Mouse (Mus musculus): Measurements from ENCODE around the gene Obscn. TPM values are rescaled to one million over a fixed set of nuclear protein-coding genes. Genes with fewer than 3 reads are reported as not detected.

The Obscn gene
- total RNA-seq, 2 experiments from 2014 or later, result not detected

DNA sequence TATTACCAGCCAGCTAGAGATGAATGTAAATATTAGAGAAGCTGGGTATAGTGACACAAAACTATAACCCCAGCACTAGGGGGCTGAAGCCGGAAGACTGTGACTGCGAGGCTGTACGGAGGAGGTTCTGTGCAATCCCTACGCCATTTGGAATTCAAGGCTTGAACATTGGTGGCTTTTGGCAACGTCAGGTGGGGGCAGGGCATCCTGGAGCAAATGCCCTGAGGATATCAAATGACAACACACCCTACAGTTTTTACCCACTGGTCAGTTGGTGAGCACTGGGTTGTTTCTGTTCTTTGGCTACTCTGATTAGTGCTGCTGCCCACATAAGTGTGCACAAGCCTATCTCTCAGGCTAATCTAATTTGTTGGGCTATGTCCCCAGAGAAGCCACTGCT, 6.8 kb upstream of the Obscn start:
- ATAC-seq (ENCODE audit: poor library complexity, severe bottlenecking), result no peak

DNA sequence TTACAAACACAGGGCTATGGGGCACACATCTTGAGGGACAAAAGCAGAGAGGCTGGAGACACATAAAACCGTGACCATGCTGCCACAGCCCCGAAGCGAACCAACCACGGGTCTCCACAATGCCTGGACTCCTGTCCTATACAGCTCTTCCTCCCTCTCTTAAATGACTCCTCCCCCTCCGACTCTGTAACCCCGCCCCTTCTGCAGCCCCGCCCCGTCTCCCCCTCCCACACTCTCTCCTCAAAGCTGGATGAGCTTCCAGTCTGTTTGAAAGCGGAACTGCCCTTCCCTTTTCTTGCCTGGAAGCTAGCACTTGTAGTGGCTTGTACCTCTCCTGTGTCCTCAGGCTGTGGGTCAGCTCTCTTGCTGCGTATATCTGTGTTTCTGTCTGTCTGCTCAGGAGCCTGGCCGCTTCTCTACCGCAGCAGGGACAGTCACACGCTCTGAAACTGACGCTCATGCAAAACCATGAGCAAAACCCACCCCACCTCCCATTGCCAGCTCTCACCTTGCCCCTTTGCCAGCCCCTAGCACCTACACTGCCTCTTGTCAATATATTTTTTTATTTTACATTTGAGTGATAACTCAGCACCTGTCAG, 5.7 kb upstream of the Obscn start:
- peak; percentile 40 for ATAC-seq (ENCODE audit: poor library complexity, severe bottlenecking)

DNA sequence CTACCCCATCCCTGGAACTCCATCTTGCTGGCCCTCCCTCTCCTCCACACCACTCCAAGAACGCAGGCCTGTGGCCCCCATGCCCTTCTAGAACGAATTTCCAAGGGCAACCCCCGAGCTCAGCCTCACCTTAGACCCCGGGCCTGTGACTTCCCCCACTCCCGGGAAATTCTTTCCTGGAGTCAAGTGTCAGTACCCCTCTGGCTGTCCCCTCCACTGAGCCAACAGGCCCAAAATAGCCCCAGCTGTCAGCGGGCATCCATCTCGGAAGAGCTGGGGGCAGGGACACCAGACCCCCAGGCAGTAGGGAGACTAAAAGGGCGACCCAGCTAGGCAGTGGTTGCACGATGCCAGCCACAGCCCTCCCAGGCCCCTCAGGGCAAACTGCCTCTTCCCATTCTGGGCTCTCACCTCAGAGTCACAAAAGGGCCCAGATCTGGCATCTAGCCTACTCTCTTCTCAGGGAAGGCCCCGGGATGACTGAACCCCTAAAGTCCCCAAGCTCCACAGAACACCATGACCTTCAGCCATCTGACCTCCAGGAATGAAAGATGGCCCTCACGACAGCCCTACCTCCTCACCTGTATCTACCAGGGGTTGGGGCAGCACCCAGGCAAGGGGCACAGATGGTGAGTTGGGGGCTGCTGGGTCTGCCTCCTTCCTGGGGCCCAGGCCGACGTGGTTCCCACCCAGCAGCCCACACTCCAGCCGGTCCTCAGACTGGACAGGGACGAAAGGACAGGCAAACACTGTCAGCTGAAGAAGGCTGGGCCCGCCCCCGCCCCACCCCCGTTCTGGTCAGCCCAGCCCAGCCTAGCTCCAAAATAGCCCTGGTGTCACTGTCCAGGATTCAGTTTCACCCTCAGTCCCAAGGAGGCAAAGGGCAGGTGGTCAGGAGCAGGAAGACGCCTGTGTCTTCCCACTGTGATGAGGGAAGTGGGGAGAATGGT, 2.6 kb upstream of the Obscn start:
- ATAC-seq (ENCODE audit: poor library complexity, severe bottlenecking), result no peak

DNA sequence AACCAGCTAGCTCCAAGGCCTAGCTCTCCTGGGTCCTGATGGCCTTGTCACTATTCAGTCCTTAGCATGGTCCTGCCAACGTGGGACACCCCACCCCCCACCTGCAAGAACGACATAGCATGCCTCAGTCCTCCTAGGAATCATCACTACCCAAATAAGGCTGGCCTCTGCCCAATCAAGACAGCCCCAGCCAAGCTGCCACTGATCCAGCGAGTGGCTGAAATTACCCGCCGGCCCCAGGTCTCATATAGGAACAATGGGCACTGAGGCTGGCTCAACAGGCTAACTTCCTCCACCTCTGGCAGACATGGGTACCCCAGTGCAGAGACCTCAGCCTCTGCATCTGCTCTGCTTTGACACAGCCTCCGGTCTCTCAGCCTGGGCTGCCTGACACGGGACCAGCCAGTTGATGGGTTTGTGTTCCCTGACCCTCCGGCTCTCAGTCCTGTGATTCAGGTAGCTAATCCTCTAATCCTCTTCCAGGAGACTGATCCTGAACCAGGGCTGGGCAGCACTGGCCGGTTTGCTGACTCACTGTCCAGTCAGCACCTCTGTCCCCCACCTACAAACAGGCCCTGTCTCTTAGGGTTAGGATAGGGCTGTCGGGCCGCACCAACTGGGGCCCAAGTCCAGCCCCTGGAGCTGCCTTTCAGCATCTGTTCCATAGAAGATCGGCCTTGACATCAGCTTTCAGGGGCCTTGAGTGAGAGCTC, 948 bp upstream of the Obscn start:
- no peak for ATAC-seq (ENCODE audit: poor library complexity, severe bottlenecking)

DNA sequence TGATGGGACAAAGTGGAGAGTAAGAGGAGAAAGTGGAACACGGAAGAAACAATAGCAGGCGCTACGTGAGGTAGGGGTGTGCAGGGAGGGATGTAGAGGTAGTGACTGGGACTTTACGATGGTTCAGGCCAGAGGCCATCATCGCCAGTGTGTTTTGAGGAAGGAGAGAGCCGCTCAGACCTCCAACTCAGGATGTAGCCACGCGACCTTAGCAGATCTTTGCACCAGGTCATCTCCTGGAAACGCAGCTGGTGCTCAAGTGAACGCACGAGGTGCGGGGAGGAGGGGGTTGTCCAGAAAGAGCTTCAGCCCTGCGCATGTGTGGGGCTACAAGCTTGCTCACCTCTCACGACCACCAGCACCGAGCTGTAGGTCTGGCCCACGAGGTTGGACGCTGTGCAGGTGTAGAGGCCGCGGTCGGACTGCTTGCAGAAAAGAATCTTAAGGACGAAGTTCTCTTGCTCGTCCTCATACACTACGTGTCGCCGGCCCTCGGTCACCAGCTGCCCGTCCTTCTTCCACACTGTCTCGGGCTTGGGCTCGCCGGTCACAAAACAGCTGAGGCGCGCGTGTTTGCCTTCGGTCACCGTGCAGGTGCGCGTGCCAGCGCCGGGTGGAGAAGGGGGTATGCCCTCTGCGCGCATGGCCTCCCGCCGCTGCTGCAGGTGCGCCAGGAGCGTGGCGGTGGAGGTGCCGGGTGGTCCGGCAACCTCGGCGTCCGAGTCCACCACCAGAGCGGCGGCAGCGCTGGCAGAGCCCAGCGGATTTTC, 966 bp downstream of the Obscn start:
- ATAC-seq (ENCODE audit: poor library complexity, severe bottlenecking), result no peak

DNA sequence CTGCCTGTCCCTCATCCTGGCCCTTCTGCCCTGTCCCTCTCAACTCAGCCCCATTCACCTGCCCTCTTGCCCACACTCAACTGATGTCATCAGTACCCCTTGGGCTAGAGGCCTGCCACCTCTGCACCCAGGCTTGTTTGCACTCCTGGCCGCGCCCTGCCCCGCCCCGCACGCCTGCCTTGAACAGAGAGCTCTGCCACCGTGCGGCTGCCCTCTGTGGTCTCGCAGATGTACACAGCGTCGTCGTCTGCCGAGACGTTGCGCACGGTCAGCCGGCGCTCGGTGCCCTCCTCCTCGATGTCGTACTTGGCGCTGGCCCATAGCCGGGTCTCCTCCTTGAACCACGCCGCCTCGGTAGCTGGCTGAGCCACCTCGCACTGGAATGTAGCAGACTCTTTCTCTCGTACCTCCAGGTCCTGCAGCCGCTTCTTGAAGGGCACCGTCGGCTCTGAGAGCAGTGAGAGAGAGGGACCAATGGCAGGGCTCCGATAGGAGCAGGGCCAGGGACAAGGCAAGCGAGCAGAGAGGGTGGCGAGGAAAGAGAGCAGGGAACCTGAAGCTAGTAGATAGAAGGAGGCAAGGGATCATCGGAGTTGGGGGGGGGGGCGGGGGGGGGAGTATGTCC, 1.7 kb downstream of the Obscn start:
- no peak for ATAC-seq (ENCODE audit: poor library complexity, severe bottlenecking)

DNA sequence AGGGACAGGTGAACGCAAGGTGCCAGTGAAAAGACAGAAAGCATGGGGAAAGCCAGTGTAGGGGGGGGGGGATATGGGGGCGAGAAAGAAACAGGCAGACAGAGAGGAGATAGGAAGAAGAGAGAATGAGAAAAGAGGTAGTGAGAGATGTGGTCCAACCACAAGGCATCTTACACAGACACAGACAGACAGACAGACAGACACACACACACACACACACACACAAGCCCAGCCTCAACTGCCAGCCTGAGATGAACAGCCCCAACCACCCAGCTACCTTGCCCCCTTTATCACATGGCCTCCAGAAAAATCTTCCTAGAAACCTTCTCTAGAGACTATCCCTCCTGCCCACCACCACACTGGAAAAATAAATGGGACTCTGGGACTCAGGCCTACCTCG, 4.1 kb downstream of the Obscn start:
- ATAC-seq (ENCODE audit: poor library complexity, severe bottlenecking), result no peak

DNA sequence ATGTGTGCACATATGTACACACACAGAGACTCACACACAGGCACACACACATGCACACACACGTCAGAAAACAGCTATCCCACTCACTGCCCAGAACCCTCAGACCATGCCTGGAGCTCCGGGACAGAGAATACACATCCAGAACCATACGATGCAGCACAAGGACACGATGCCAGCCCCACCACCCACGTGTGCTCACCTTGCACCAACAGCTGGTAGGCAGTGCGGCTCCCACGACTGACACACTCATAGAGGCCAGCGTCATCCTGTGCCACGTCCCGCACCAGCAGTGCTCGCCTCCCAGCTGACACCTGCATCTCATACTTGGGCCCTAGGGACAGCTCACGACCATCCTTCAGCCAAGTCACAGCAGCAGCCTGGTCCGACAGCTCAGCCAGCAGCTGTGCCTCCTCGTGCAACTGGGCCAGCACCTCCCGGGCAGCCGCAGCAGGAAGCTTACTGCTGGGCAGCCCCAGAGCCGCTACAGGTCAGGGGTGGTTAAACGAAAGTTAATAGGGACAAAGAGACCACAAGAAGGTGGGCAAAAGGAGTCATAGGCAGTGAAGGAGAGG, 4.8 kb downstream of the Obscn start:
- ATAC-seq (ENCODE audit: poor library complexity, severe bottlenecking), result no peak

DNA sequence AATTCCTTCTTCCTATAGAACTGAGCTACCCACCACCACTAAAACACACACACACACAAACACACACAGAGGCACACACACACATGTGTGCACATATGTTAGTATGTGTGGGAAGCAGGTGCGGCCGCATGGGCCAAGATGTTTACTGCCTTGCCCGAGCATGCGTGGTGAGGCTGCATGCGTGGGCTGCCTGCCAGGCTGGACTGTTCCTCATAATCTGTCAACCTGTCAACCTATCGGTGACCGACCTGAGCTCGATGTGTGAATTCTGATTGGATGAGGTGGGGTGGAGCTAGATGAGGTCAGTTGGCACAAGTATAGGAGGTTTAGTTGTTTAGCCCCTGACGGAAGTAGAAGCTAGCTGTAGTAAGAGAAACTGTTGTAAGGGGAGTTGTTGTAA, 5.4 kb downstream of the Obscn start:
- ATAC-seq (ENCODE audit: poor library complexity, severe bottlenecking), result no peak

DNA sequence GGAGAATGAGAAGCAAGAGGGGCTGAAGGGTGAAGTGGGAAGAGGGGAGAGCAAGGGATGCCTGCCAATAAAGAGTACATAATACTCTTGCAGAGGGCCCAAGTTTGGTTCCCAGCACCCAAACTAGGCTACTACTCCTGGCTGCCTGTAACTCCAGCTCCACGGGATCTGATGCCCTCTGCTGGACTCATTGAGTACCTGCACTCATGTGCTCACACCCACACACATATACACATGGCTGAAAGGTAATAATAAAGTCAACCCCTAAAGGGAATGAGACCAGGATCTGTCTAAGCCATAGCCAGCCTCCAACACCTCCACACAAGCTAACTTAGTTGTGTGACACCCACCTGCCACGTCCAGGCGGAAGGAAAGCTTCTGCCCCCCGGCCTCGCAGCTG, 30.3 kb downstream of the Obscn start:
- ATAC-seq (ENCODE audit: poor library complexity, severe bottlenecking), result no peak

DNA sequence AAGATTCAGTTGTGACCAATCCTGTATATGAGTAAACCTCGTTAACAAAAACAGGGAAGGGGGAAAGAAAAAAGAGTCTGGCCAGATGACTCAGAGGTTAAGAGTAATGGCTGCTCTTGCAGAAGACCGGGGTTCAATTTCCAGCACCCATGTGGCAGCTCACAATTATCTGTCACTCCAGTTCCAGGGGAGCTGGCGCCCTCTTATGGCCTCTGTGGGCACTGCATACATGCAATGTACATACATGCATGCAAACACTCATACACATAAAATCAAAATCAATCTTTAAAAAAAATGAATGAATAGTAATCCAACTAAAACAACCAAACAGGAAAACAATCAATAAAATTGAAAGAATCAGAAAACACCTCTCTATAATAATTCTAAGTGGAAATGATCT, 33.9 kb downstream of the Obscn start:
- ATAC-seq (ENCODE audit: poor library complexity, severe bottlenecking), result no peak

DNA sequence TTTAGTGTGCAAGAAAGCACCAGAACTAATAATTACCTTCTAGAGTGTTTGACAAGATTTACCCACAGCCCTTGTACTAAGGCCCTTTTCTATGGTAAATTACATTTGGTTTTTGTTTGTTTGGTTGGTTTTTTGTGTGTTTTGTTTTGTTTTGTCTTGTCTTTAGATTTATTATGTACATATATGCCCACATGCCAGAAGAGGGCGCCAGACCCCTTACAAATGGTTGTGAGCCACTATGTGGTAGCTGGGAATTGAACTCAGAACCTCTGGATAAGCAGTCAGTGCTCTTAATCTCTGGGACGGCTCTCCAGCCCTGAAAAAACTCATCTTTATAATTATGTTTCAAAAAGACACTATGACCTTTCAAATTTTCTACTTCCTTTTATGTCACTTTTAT, 37.9 kb downstream of the Obscn start:
- ATAC-seq (ENCODE audit: poor library complexity, severe bottlenecking), result no peak

DNA sequence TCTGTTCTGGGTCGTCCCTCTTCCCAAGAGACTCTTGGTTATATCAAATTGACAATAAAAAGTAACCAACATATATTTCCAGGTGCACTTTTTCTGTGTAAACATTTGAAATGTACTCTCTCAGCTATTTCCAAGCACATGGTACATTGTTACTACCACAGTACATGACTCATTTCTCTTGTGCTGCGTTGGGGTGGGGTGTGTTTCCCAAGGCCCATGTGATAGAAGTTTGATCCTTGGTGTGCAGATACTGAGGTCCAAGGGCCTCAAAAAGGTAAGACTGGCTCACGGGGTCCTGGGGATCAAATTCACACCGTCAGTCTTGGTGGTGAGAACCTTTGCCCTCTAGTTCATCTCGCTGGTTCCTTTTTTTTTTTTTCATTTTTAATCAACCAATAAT, 38.4 kb downstream of the Obscn start:
- no peak for ATAC-seq (ENCODE audit: poor library complexity, severe bottlenecking)

DNA sequence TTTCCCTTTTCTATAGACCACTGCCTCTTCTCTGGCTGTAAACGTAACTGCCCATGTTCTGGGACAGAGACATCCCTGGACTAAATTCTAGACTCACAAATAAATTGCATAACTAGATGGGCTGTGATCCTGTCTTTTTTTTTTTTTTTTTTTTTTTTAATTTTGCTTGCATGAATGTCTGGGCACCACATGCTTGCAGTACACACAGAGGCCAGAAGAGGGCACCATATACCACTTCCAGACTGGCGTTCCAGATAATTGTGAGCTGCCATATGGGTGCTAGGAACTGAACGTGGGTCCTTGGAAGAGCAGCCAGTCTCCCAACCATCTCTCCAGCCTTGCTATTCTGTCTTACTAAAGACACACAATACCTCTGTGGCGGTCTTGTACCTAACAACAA, 42.0 kb downstream of the Obscn start:
- ATAC-seq (ENCODE audit: poor library complexity, severe bottlenecking), result no peak

DNA sequence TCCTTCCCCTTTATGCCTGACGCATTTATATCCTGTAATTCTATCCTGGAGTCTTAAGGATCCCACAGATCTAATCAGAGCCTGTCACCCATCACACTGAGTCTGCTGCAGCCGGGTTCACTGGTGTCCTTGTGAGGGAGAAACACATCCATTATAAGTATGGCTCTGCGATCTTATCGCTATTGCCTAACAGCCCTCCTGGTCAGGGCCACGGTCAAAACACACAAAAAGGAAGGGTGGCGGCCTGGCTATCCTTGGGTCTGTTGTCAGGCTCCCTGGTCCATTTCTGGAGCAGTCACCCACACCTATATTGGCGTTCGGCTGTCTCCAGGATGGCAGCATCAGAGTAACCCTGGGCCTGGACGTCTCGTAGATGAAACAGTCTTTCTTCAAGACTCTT, 48.6 kb downstream of the Obscn start:
- no peak for ATAC-seq (ENCODE audit: poor library complexity, severe bottlenecking)

DNA sequence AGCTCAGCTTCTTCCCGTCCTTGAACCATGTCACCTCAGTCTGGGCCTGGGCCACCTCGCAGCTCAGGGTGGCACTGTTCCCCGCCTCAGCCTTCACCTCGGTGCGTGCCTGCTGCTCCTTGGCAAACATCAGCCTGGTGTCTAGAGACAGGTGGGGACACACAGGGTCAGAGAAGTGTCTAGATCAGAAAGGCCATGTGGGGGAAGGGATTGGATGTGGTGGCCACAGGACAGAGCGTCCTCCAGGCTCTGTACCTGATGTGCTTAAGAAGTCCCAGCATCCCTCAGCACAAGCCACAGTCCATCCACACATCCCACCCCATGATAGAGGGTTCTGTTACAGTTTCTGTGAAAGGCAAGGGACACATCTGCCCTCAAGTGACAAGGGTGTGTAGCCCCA, 51.0 kb downstream of the Obscn start:
- ATAC-seq (ENCODE audit: poor library complexity, severe bottlenecking), result no peak

DNA sequence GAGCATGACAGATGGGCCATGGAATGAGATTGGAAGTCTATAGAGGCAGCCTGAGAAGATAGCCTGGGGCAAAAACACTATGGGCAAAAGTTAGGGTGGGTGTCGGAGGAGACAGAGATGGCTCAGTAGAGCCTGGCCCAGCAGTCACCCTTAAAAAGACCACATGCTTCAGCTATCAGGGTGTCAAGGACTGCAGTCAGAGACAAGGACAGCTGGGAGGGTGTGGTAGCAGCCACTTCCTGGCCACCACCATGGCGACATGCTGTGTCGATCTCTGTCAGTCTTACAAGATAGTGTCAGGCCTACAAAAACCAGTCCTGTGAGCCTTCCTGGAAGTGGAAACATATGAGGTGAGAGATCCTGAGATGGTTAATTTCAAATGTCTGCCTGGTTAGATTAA, 53.1 kb downstream of the Obscn start:
- ATAC-seq (ENCODE audit: poor library complexity, severe bottlenecking), result no peak

DNA sequence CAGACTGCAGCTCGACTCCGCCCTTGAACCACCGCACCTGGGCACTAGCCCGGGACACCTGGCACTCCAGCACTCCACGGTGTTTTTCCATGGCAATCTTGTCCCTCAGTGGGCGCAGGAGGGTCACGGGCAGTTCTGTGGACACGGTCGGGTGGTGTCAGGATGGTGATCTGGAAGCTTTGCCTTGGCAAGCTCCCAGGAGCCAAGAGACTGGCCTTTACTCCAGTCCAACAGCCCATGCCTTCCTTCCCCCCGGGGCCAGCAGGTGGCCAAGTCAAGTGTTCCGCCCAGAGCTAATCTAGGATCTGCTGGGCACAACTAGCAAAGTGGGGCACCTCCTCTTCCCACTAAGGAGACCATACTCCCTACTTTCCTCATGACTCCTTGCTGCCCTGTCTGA, 57.9 kb downstream of the Obscn start:
- no peak for ATAC-seq (ENCODE audit: poor library complexity, severe bottlenecking)

DNA sequence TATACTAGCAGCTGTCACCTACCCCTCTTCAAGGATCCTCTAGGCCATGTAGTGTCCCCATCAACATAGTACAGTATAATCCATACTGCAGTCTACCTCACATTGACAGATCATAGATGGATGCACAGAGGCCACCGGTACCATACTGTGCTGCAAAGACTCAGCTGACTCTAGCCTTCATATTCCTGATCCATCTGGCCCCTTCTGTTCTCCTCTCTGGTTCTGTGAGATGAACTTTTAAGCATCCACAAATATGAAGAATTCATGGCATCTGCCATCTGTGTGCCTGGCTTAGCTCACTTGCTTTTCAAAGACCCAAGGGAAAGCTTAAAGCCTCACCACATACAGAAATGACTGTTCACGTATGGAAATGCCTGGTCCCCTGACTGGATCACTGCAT, 65.9 kb downstream of the Obscn start:
- no peak for ATAC-seq (ENCODE audit: poor library complexity, severe bottlenecking)

DNA sequence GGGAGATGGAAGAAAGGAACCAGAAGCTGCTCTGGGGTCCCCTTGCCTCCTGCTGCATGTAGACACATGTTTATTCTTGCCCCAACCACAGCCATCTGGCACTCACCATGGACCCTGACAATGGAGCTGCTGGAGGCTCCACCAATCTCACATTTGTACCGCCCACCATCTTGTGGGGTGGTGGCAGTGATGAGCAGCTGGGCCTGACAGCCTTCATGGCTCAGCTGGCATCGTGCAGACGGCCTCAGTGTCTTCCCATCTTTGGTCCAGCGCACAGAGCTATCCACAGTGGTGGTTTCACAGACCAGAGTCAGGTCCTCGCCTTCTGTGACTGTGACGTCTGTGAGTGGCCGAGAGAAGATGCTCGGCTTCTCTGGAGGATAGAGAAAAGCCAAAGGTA, 67.3 kb downstream of the Obscn start:
- ATAC-seq (ENCODE audit: poor library complexity, severe bottlenecking), result no peak
